In the genomic region with DNA sequence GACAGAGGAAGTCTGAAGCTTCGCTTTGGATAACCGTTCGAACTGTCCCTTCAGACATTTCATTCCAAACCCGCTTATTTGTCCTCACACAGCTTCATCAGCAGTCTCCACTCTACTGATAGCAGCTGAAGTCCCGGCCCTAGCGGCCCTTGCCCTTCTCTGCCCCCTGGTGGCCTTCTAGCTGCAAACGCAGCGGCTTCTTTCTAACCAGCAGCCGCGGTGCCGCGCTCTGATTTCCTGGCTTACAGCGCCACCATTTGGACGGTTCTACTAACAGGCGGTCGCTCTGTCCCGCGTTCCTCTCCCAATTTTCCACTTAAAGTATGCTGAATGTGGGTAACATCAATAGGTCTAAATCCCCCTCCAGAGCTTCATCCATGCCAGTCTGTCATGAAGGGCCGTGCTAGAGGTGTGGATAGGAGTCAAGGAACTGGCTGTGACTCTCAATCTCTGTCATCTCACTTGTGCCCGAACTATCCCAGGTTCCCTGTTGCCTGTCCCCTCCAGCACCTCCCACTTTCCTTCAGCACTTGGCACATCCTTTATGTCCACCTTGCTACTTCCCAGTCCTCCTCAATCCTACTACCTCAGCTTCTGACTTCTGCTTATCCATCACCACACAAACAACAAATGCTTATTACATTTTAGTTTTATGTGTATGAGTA, we compare ENCODE assay signal across 8 mouse cellular contexts. TPM values are rescaled to one million over a fixed set of nuclear protein-coding genes. Genes with fewer than 3 reads are reported as not detected.
DNase-seq lines count a peak whose midpoint lies in the region; ATAC-seq and TF ChIP-seq lines count a peak whose summit lies in the region.

No protein-coding gene starts in this region.

- no peaks in the 10 kb centered on the region for H3K36me3 ChIP-seq in embryonic facial prominence, embryonic 15.5 days
- H3K36me3 ChIP-seq in heart, embryonic 10.5 days, result no peaks in the 10 kb centered on the region
- no peaks in the 10 kb centered on the region for H3K36me3 ChIP-seq in kidney, embryonic 14.5 days (ENCODE audit: control insufficient read depth, insufficient read depth, low read length)
- H3K36me3 ChIP-seq in limb, embryonic 14.5 days (ENCODE audit: control insufficient read depth, insufficient read depth, low read length), result no peaks in the 10 kb centered on the region

- H3K27ac ChIP-seq in bone marrow, adult 2 months (ENCODE audit: control insufficient read depth, insufficient read depth, low read depth, low read length, poor library complexity), result no peak overlapping the region
- H3K27ac ChIP-seq in embryonic facial prominence, embryonic 15.5 days (replicated peaks), result no peak overlapping the region
- no peak overlapping the region for H3K27ac ChIP-seq in heart, embryonic 10.5 days
- no peak overlapping the region for H3K27ac ChIP-seq in kidney, embryonic 14.5 days (ENCODE audit: low read depth, low read length)
- H3K27ac ChIP-seq in limb, embryonic 14.5 days (replicated peaks; ENCODE audit: low read depth, low read length), result no peak overlapping the region

- TF ChIP-seq POLR2A in bone marrow, adult 2 months (IDR thresholded peaks at IDR 0.05; ENCODE audit: borderline replicate concordance, control insufficient read depth, low read depth, low read length), result no peak
- TF ChIP-seq POLR2A in limb, embryonic 14.5 days (IDR thresholded peaks at IDR 0.05; ENCODE audit: borderline replicate concordance, extremely low read depth, insufficient read depth, insufficient read length), result no peak

- peak; percentile 89 for DNase-seq in A20 (ENCODE audit: low read depth, low spot score)
- DNase-seq in heart, embryonic 10.5 days (ENCODE audit: low spot score), result peak; percentile 97
- DNase-seq in limb, embryonic 14.5 days (ENCODE audit: low spot score), result peak; percentile 98
- peak; percentile 72 to 82 for DNase-seq in monocyte, adult 2 months (ENCODE audit: low read depth in 1 of 2, low spot score in 2 of 2)
- peak; percentile 78 to 89 for DNase-seq in spleen, postnatal 14 days (ENCODE audit: low spot score in 2 of 2)

- no peak overlapping the region for H3K4me2 ChIP-seq in embryonic facial prominence, embryonic 15.5 days (replicated peaks)
- no peak overlapping the region for H3K4me2 ChIP-seq in kidney, embryonic 14.5 days (replicated peaks; ENCODE audit: low read depth, low read length)
- no peak overlapping the region for H3K4me2 ChIP-seq in limb, embryonic 14.5 days (replicated peaks; ENCODE audit: low read depth, low read length, severe bottlenecking)

- ATAC-seq in embryonic facial prominence, embryonic 15.5 days (ENCODE audit: insufficient number of reproducible peaks, low FRiP score, low TSS enrichment, low read depth), result peak; percentile 79
- peak; percentile 79 for ATAC-seq in kidney, embryonic 14.5 days (ENCODE audit: low FRiP score, low TSS enrichment)
- ATAC-seq in limb, embryonic 14.5 days (ENCODE audit: low FRiP score, low read depth), result peak; percentile 85

- H3K4me1 ChIP-seq in bone marrow, adult 2 months (ENCODE audit: control insufficient read depth, insufficient read depth, low read length), result no peaks in the 10 kb centered on the region; the same call in none of the 2 replicates
- H3K4me1 ChIP-seq in embryonic facial prominence, embryonic 15.5 days, result peaks cover 8% of the 10 kb centered on the region; the same call in 1 of the 2 replicates
- peaks cover 34% of the 10 kb centered on the region for H3K4me1 ChIP-seq in heart, embryonic 10.5 days
- H3K4me1 ChIP-seq in kidney, embryonic 14.5 days (ENCODE audit: control insufficient read depth, insufficient read depth, low read length), result 0 out of 2 replicates have a peak, but pooled peaks cover 6% of the 10 kb centered on the region
- H3K4me1 ChIP-seq in limb, embryonic 14.5 days (ENCODE audit: control insufficient read depth, insufficient read depth, low read length), result no peaks in the 10 kb centered on the region

- no peak overlapping the region for H3K4me3 ChIP-seq in bone marrow, adult 2 months (replicated peaks; ENCODE audit: control insufficient read depth, low read depth, low read length)
- no peak overlapping the region for H3K4me3 ChIP-seq in embryonic facial prominence, embryonic 15.5 days (replicated peaks)
- no peak overlapping the region for H3K4me3 ChIP-seq in heart, embryonic 10.5 days
- no peak overlapping the region for H3K4me3 ChIP-seq in kidney, embryonic 14.5 days (ENCODE audit: low read length)
- H3K4me3 ChIP-seq in limb, embryonic 14.5 days (replicated peaks; ENCODE audit: low read length), result no peak overlapping the region

- WGBS in bone marrow, adult 2 months, result 3% methylated on average over 20 of the region's 20 CpGs
- 4% methylated on average over 20 of the region's 20 CpGs for WGBS in embryonic facial prominence, embryonic 15.5 days
- 5% methylated on average over 20 of the region's 20 CpGs for WGBS in heart, embryonic 10.5 days
- WGBS in kidney, embryonic 14.5 days, result 7% methylated on average over 20 of the region's 20 CpGs
- WGBS in limb, embryonic 14.5 days, result 7% methylated on average over 20 of the region's 20 CpGs

- H3K9ac ChIP-seq in embryonic facial prominence, embryonic 15.5 days, result no peak overlapping the region
- no peak overlapping the region for H3K9ac ChIP-seq in kidney, embryonic 14.5 days (ENCODE audit: low read depth, low read length)
- H3K9ac ChIP-seq in limb, embryonic 14.5 days (ENCODE audit: low read depth, low read length, severe bottlenecking), result no peak overlapping the region

- peak; percentile 92 for TF ChIP-seq CTCF in bone marrow, adult 2 months (IDR thresholded peaks at IDR 0.05; ENCODE audit: control insufficient read depth, insufficient read depth, low read length)

- no peaks in the 10 kb centered on the region for H3K9me3 ChIP-seq in embryonic facial prominence, embryonic 15.5 days (replicated peaks)
- no peaks in the 10 kb centered on the region for H3K9me3 ChIP-seq in heart, embryonic 10.5 days
- H3K9me3 ChIP-seq in kidney, embryonic 14.5 days (ENCODE audit: control insufficient read depth, low read length), result no peaks in the 10 kb centered on the region
- H3K9me3 ChIP-seq in limb, embryonic 14.5 days (ENCODE audit: control insufficient read depth, low read length), result no peaks in the 10 kb centered on the region

- H3K27me3 ChIP-seq in embryonic facial prominence, embryonic 15.5 days, result peaks cover 19% of the 10 kb centered on the region
- peaks cover 18% of the 10 kb centered on the region; the same call in 1 of the 2 replicates for H3K27me3 ChIP-seq in heart, embryonic 10.5 days (ENCODE audit: insufficient read depth, poor library complexity, severe bottlenecking)
- H3K27me3 ChIP-seq in kidney, embryonic 14.5 days (ENCODE audit: control insufficient read depth, insufficient read depth, low read length), result 0 out of 2 replicates have a peak, but pooled peaks cover 9% of the 10 kb centered on the region
- H3K27me3 ChIP-seq in limb, embryonic 14.5 days (ENCODE audit: control insufficient read depth, insufficient read depth, low read length), result no peaks in the 10 kb centered on the region

RNA-seq across cellular contexts. Expression of gene Eif4b, which starts 7.8 kb away (rescaled TPM):
- 83.0 and 122 TPM in 2 replicates for polyA plus RNA-seq in bone marrow, adult 2 months (2011; ENCODE audit: insufficient read depth, insufficient read length, low replicate concordance, missing spikeins)
- 107 and 113 TPM in 2 replicates for polyA plus RNA-seq in embryonic facial prominence, embryonic 15.5 days (2015; fragmentation: Nextera tagmentation; extraction: Ambion mirVana)
- polyA plus RNA-seq in heart, embryonic 10.5 days (2016; fragmentation: Nextera tagmentation; extraction: Ambion mirVana), result 85.5 and 99.6 TPM in 2 replicates
- polyA plus RNA-seq in kidney, embryonic 14.5 days (2014; fragmentation: Nextera tagmentation; extraction: Ambion mirVana), result 85.1 and 139 TPM in 2 replicates
- polyA plus RNA-seq in limb, embryonic 14.5 days (2012; rRNA removed), result 165 and 199 TPM in 2 replicates
- 133 and 134 TPM in 2 replicates for polyA plus RNA-seq in limb, embryonic 14.5 days (2014; fragmentation: Nextera tagmentation; extraction: Ambion mirVana)

RNA-seq across cellular contexts. Expression of gene Tns2, which starts 34.4 kb away (rescaled TPM):
- polyA plus RNA-seq in bone marrow, adult 2 months (2011; ENCODE audit: insufficient read depth, insufficient read length, low replicate concordance, missing spikeins), result 20.3 and 26.7 TPM in 2 replicates
- 45.5 and 57.2 TPM in 2 replicates for polyA plus RNA-seq in embryonic facial prominence, embryonic 15.5 days (2015; fragmentation: Nextera tagmentation; extraction: Ambion mirVana)
- 19.8 and 19.9 TPM in 2 replicates for polyA plus RNA-seq in heart, embryonic 10.5 days (2016; fragmentation: Nextera tagmentation; extraction: Ambion mirVana)
- polyA plus RNA-seq in kidney, embryonic 14.5 days (2014; fragmentation: Nextera tagmentation; extraction: Ambion mirVana), result 39.1 and 46.6 TPM in 2 replicates
- polyA plus RNA-seq in limb, embryonic 14.5 days (2012; rRNA removed), result 114 and 134 TPM in 2 replicates
- 62.5 and 66.3 TPM in 2 replicates for polyA plus RNA-seq in limb, embryonic 14.5 days (2014; fragmentation: Nextera tagmentation; extraction: Ambion mirVana)

RNA-seq across cellular contexts. Expression of gene Krt18, which starts 37.8 kb away (rescaled TPM):
- polyA plus RNA-seq in bone marrow, adult 2 months (2011; ENCODE audit: insufficient read depth, insufficient read length, low replicate concordance, missing spikeins), result 2.0 and 5.6 TPM in 2 replicates
- polyA plus RNA-seq in embryonic facial prominence, embryonic 15.5 days (2015; fragmentation: Nextera tagmentation; extraction: Ambion mirVana), result 87.8 and 119 TPM in 2 replicates
- polyA plus RNA-seq in heart, embryonic 10.5 days (2016; fragmentation: Nextera tagmentation; extraction: Ambion mirVana), result 78.5 and 184 TPM in 2 replicates
- 140 and 164 TPM in 2 replicates for polyA plus RNA-seq in kidney, embryonic 14.5 days (2014; fragmentation: Nextera tagmentation; extraction: Ambion mirVana)
- 5.9 and 7.6 TPM in 2 replicates for polyA plus RNA-seq in limb, embryonic 14.5 days (2012; rRNA removed)
- polyA plus RNA-seq in limb, embryonic 14.5 days (2014; fragmentation: Nextera tagmentation; extraction: Ambion mirVana), result 16.4 and 22.3 TPM in 2 replicates
